Mouse (Mus musculus): Measurements from ENCODE around the gene Rpn1. TPM values are rescaled to one million over a fixed set of nuclear protein-coding genes. Genes with fewer than 3 reads are reported as not detected.
"Not testable (repeated sequence)": the region's sequence is repeated elsewhere in the genome, so short reads cannot be mapped to it uniquely, and the experiment has no call there.

Rpn1 gene
- polyA plus RNA-seq, 1 experiment from 2014 or later: 427 TPM

- H3K9ac ChIP-seq: no peak overlapping the region
- H3K27me3 ChIP-seq: peaks cover 2% of the 10 kb centered on the region; the same call in 1 of the 2 replicates
- H3K4me2 ChIP-seq (replicated peaks): no peak overlapping the region
Observed at GRCm38 (mm10) chr6:88124551-88124950, 40.3 kb downstream of the Rpn1 start.

DNA sequence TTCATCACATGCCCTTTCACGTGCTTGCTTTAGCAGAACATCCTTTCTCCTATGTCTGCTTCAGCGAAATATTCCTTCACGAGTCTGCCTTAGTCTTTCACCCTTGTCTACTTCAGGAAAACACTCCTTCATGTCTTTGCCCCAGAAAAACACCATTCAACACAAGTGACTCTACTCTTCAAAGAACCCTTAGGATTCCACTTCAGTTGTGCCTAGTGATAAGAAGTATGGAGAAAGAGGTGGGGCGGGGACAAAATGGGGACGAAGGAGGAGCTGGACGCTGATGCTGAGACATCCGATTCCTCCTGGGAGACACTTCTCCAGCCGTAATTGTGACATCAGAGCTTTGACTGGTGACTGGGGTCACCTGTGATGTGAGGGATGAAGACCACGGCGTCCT lies 41.5 kb downstream of the Rpn1 start:
- not testable (repeated sequence) for H3K4me2 ChIP-seq (replicated peaks); H3K9ac ChIP-seq; H3K4me3 ChIP-seq; H3K9me3 ChIP-seq; H3K27ac ChIP-seq; ATAC-seq (ENCODE audit: low FRiP score, low read depth); H3K36me3 ChIP-seq; H3K27me3 ChIP-seq
- peaks cover 16% of the 10 kb centered on the region for H3K4me1 ChIP-seq
- 82% methylated on average over 10 of the region's 10 CpGs for WGBS

More at GRCm38 (mm10) chr6:88124551-88124950, 40.3 kb downstream of the Rpn1 start:
- no peaks in the 10 kb centered on the region for H3K36me3 ChIP-seq
- WGBS: 78% methylated on average over 4 of the region's 4 CpGs
- H3K9me3 ChIP-seq: 0 out of 2 replicates have a peak, but pooled peaks cover 4% of the 10 kb centered on the region
- H3K27ac ChIP-seq: peak overlapping the region; percentile 10; the same call in 1 of the 2 replicates
- H3K4me3 ChIP-seq: no peak overlapping the region
- peaks cover 16% of the 10 kb centered on the region for H3K4me1 ChIP-seq
- ATAC-seq (ENCODE audit: low FRiP score, low read depth): no peak

GRCm38 (mm10) chr6:88131521-88131920 lies 47.2 kb downstream of the Rpn1 start:
- 38% methylated on average over 5 of the region's 5 CpGs for WGBS
- no peak overlapping the region for H3K27ac ChIP-seq
- no peak overlapping the region for H3K4me3 ChIP-seq
- H3K9ac ChIP-seq: no peak overlapping the region
- H3K27me3 ChIP-seq: peaks cover 3% of the 10 kb centered on the region; the same call in 1 of the 2 replicates
- peak overlapping the region; percentile 46; the same call in 1 of the 2 replicates for H3K4me2 ChIP-seq (replicated peaks)
- peaks cover 20% of the 10 kb centered on the region for H3K4me1 ChIP-seq
- no peak for ATAC-seq (ENCODE audit: low FRiP score, low read depth)
- no peaks in the 10 kb centered on the region for H3K36me3 ChIP-seq
- H3K9me3 ChIP-seq: 0 out of 2 replicates have a peak, but pooled peaks cover 4% of the 10 kb centered on the region

- 4% methylated on average over 17 of the region's 17 CpGs for WGBS
- no peak overlapping the region for H3K9ac ChIP-seq
Observed at GRCm38 (mm10) chr6:88132051-88132450, 47.8 kb downstream of the Rpn1 start.

DNA sequence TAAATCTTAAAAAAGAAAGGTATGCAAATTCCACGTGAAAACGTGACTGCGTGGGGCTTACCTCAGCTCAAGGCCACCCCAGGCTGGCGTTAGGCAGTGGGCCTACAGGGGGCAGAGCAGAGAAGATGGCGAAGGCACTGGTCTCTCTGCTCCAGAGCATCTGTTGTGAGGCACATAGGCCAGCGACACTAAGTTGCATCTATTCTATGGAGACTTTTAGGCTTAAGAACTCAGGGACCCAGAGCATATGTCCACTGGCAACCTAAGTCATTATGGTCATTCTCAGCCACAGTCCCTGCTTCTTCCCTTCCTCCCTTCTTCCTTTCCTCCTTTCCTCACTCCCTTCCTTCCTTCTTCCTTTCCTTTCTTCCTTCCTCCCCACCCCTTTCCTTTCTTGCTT lies 48.8 kb downstream of the Rpn1 start:
- H3K27me3 ChIP-seq: peaks cover 3% of the 10 kb centered on the region; the same call in 1 of the 2 replicates
- no peak overlapping the region for H3K9ac ChIP-seq
- peaks cover 24% of the 10 kb centered on the region for H3K4me1 ChIP-seq
- H3K4me2 ChIP-seq (replicated peaks): no peak overlapping the region
- no peak overlapping the region for H3K4me3 ChIP-seq
- 0 out of 2 replicates have a peak, but pooled peaks cover 4% of the 10 kb centered on the region for H3K9me3 ChIP-seq
- 78% methylated on average over 6 of the region's 6 CpGs for WGBS
- ATAC-seq (ENCODE audit: low FRiP score, low read depth): no peak
- H3K36me3 ChIP-seq: no peaks in the 10 kb centered on the region
- H3K27ac ChIP-seq: no peak overlapping the region

More at GRCm38 (mm10) chr6:88132051-88132450, 47.8 kb downstream of the Rpn1 start:
- Histone ChIP-seq H3K27me3 (peaks cover 3% of the 10 kb centered on the region; the same call in 1 of the 2 replicates), H3K9me3 (0 out of 2 replicates have a peak, but pooled peaks cover 4% of the 10 kb centered on the region), H3K4me2 (replicated peaks) (peak overlapping the region; percentile 46), H3K36me3 (no peaks in the 10 kb centered on the region), H3K4me1 (peaks cover 24% of the 10 kb centered on the region), H3K4me3 (0 out of 2 replicates have a peak overlapping the region, but pooled peaks have one; percentile 8), H3K27ac (no peak overlapping the region)
- 0 out of 2 replicates have a peak, but pooled peaks have one; percentile 16 for ATAC-seq (ENCODE audit: low FRiP score, low read depth)

GRCm38 (mm10) chr6:88133878-88134277 lies 49.6 kb downstream of the Rpn1 start:
- Histone ChIP-seq H3K27ac (no peak overlapping the region), H3K9me3 (0 out of 2 replicates have a peak, but pooled peaks cover 3% of the 10 kb centered on the region), H3K4me2 (replicated peaks) (no peak overlapping the region), H3K4me1 (peaks cover 24% of the 10 kb centered on the region), H3K36me3 (no peaks in the 10 kb centered on the region), H3K27me3 (peaks cover 5% of the 10 kb centered on the region; the same call in 1 of the 2 replicates), H3K4me3 (no peak overlapping the region), H3K9ac (0 out of 2 replicates have a peak overlapping the region, but pooled peaks have one; percentile 19)
- no peak for ATAC-seq (ENCODE audit: low FRiP score, low read depth)
- WGBS: 62% methylated on average over 6 of the region's 6 CpGs

DNA sequence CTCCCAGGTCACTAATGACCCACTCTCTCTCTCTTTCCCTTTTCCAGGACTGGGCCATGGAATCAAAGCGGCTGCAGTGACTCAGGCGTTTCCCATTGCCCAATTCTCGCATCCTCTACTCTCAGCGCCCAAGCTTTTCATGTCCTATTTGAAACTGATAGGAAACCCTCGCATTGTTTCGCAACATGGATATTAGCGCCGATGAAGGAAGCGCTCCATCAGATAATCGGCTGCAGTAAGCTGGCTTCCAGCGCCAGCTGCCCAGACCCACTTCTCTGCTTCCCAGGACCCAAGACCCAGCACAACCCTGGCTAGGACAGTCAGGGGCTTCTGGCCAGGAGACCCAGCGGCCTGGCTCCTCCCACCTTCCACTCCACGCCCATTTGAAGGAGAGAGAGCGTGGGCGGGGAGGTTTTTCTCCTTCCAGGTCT lies 51.9 kb downstream of the Rpn1 start:
- no peak overlapping the region for H3K27ac ChIP-seq
- H3K27me3 ChIP-seq: peaks cover 5% of the 10 kb centered on the region; the same call in 1 of the 2 replicates
- peak overlapping the region; percentile 27 for H3K4me3 ChIP-seq
- 23% methylated on average over 15 of the region's 15 CpGs for WGBS
- H3K36me3 ChIP-seq: no peaks in the 10 kb centered on the region
- peak overlapping the region; percentile 45; the same call in 1 of the 2 replicates for H3K9ac ChIP-seq
- H3K9me3 ChIP-seq: no peaks in the 10 kb centered on the region
- H3K4me1 ChIP-seq: peaks cover 24% of the 10 kb centered on the region
- peak overlapping the region; percentile 60 for H3K4me2 ChIP-seq (replicated peaks)
- no peak; the same call in 1 of the 2 replicates for ATAC-seq (ENCODE audit: low FRiP score, low read depth)

DNA sequence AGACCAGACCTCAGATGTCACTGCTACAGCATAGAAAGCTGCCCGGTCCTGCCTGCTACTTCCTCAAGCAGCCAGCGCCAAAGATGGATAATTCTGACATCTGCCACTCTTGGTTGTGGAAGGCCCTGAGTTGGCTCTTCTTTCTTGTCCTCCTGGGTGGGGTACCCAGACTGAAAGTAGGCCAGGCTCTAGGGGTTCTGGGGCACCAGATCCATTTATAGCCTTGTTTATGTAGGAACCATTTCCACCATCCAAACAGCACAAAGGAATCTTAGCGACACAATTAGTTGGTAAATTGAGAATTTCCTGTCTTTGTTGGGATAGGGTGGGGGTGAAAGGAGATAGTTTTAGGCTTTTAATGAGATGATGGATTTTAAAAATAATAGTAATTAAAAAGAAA lies 54.2 kb downstream of the Rpn1 start:
- Histone ChIP-seq H3K4me1 (peaks cover 15% of the 10 kb centered on the region), H3K27me3 (0 out of 2 replicates have a peak, but pooled peaks cover 2% of the 10 kb centered on the region), H3K9ac (no peak overlapping the region), H3K36me3 (no peaks in the 10 kb centered on the region), H3K9me3 (no peaks in the 10 kb centered on the region; the same call in 1 of the 2 replicates), H3K27ac (no peak overlapping the region), H3K4me2 (replicated peaks) (no peak overlapping the region), H3K4me3 (no peak overlapping the region)
- ATAC-seq (ENCODE audit: low FRiP score, low read depth): no peak
- 66% methylated on average over 3 of the region's 3 CpGs for WGBS

DNA sequence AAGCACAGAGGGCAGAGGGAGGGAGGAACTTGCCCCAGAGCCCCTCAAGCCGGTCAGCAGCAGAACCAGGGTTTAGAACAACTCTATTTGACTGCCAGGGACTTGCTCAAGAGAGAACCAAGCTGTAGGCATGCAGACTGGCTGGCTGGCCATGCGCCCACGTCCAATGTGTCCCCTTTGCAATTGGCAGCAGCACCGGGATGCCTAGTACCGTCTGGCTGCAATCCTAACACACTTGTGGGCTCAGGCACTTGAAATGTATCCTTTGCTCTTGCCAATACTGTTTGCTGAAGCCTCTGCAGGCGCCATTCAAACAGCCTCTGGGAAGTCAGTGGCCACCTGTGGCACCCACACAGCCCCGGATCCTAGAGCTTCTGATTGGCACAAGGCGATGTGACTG lies 56.0 kb downstream of the Rpn1 start:
- Histone ChIP-seq H3K36me3 (no peaks in the 10 kb centered on the region), H3K27ac (no peak overlapping the region), H3K9ac (no peak overlapping the region), H3K27me3 (0 out of 2 replicates have a peak, but pooled peaks cover 2% of the 10 kb centered on the region), H3K4me3 (no peak overlapping the region), H3K4me2 (replicated peaks) (no peak overlapping the region), H3K4me1 (peaks cover 8% of the 10 kb centered on the region), H3K9me3 (no peaks in the 10 kb centered on the region; the same call in 1 of the 2 replicates)
- WGBS: 75% methylated on average over 8 of the region's 8 CpGs
- no peak for ATAC-seq (ENCODE audit: low FRiP score, low read depth)

DNA sequence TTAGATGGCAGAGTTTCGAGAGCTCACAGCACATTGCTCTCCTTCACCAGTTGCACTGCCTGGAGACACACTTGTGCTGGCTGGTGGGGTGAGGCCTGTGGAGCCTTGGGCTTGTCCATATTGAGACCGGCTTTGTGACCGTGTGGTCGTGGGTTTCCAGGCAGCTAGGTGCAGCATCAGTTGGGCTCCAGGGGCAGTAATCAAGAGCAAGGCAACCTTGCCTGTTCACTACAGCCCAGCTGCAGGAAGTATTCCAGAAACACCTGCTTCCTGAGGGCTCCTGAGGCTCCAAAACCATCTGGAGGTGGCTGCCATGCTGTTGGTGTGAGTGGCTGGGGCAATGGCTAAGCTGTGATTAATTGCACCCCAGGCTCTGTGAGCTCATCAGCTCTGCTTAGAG lies 61.5 kb downstream of the Rpn1 start:
- H3K9me3 ChIP-seq: no peaks in the 10 kb centered on the region; the same call in 1 of the 2 replicates
- no peak overlapping the region for H3K27ac ChIP-seq
- no peak overlapping the region for H3K4me3 ChIP-seq
- H3K27me3 ChIP-seq: no peaks in the 10 kb centered on the region
- no peak overlapping the region for H3K9ac ChIP-seq
- no peak overlapping the region for H3K4me2 ChIP-seq (replicated peaks)
- H3K36me3 ChIP-seq: no peaks in the 10 kb centered on the region
- 58% methylated on average over 4 of the region's 4 CpGs for WGBS
- ATAC-seq (ENCODE audit: low FRiP score, low read depth): no peak
- H3K4me1 ChIP-seq: peaks cover 17% of the 10 kb centered on the region

- Histone ChIP-seq H3K36me3 (no peaks in the 10 kb centered on the region), H3K9ac (no peak overlapping the region), H3K27me3 (no peaks in the 10 kb centered on the region), H3K27ac (peak overlapping the region; percentile 39; the same call in 1 of the 2 replicates), H3K9me3 (no peaks in the 10 kb centered on the region; the same call in none of the 2 replicates), H3K4me1 (peaks cover 17% of the 10 kb centered on the region), H3K4me3 (no peak overlapping the region), H3K4me2 (replicated peaks) (no peak overlapping the region)
- WGBS: 73% methylated on average over 8 of the region's 8 CpGs
- ATAC-seq (ENCODE audit: low FRiP score, low read depth): no peak
Observed at GRCm38 (mm10) chr6:88146576-88146975, 62.3 kb downstream of the Rpn1 start.

GRCm38 (mm10) chr6:88147411-88148003 lies 63.2 kb downstream of the Rpn1 start:
- 73% methylated on average over 16 of the region's 16 CpGs for WGBS
- Histone ChIP-seq H3K27me3 (no peaks in the 10 kb centered on the region), H3K36me3 (no peaks in the 10 kb centered on the region), H3K4me3 (no peak overlapping the region), H3K4me2 (replicated peaks) (no peak overlapping the region), H3K27ac (peak overlapping the region; percentile 39; the same call in 1 of the 2 replicates), H3K4me1 (peaks cover 17% of the 10 kb centered on the region), H3K9me3 (no peaks in the 10 kb centered on the region; the same call in 1 of the 2 replicates), H3K9ac (no peak overlapping the region)
- ATAC-seq (ENCODE audit: low FRiP score, low read depth): no peak
